Mouse (Mus musculus): ENCODE data around the gene Setd3. TPM values are rescaled to one million over a fixed set of nuclear protein-coding genes. Genes with fewer than 3 reads are reported as not detected.

Setd3 gene
- polyA plus RNA-seq, 1 experiment = 51.0 TPM

- H3K27ac ChIP-seq (ENCODE audit: control insufficient read depth, insufficient read depth, low read depth, low read length, poor library complexity) = no peak overlapping the region
- H3K4me1 ChIP-seq (ENCODE audit: control insufficient read depth, insufficient read depth, low read length) = no peaks in the 10 kb centered on the region
- no peak overlapping the region for H3K4me3 ChIP-seq (replicated peaks; ENCODE audit: control insufficient read depth, low read depth, low read length)
- TF ChIP-seq POLR2A (IDR thresholded peaks at IDR 0.05; ENCODE audit: borderline replicate concordance, control insufficient read depth, low read depth, low read length) (no peak), CTCF (IDR thresholded peaks at IDR 0.05; ENCODE audit: control insufficient read depth, insufficient read depth, low read length) (no peak)
- WGBS = 66% methylated on average over 21 of the region's 21 CpGs
Measured at GRCm38 (mm10) chr12:108070685-108071662, 108.1 kb downstream of the Setd3 start.

- WGBS = 73% methylated on average over 6 of the region's 6 CpGs
- Histone ChIP-seq H3K4me1 (ENCODE audit: control insufficient read depth, insufficient read depth, low read length) (no peaks in the 10 kb centered on the region), H3K4me3 (replicated peaks; ENCODE audit: control insufficient read depth, low read depth, low read length) (no peak overlapping the region), H3K27ac (ENCODE audit: control insufficient read depth, insufficient read depth, low read depth, low read length, poor library complexity) (no peak overlapping the region)
- no peak for TF ChIP-seq POLR2A (IDR thresholded peaks at IDR 0.05; ENCODE audit: borderline replicate concordance, control insufficient read depth, low read depth, low read length)
- TF ChIP-seq CTCF (IDR thresholded peaks at IDR 0.05; ENCODE audit: control insufficient read depth, insufficient read depth, low read length) = no peak
Measured at GRCm38 (mm10) chr12:108069504-108069903, 109.6 kb downstream of the Setd3 start.

- no peak for TF ChIP-seq CTCF (IDR thresholded peaks at IDR 0.05; ENCODE audit: control insufficient read depth, insufficient read depth, low read length)
- no peak for TF ChIP-seq POLR2A (IDR thresholded peaks at IDR 0.05; ENCODE audit: borderline replicate concordance, control insufficient read depth, low read depth, low read length)
- Histone ChIP-seq H3K4me3 (replicated peaks; ENCODE audit: control insufficient read depth, low read depth, low read length) (no peak overlapping the region), H3K4me1 (ENCODE audit: control insufficient read depth, insufficient read depth, low read length) (no peaks in the 10 kb centered on the region), H3K27ac (ENCODE audit: control insufficient read depth, insufficient read depth, low read depth, low read length, poor library complexity) (no peak overlapping the region)
- 68% methylated on average over 13 of the region's 13 CpGs for WGBS
Measured at GRCm38 (mm10) chr12:108067811-108068375, 111.2 kb downstream of the Setd3 start.

- H3K4me3 ChIP-seq (replicated peaks; ENCODE audit: control insufficient read depth, low read depth, low read length) = no peak overlapping the region
- 75% methylated on average over 3 of the region's 3 CpGs for whole genome bisulfite sequencing
- H3K4me1 ChIP-seq (ENCODE audit: control insufficient read depth, insufficient read depth, low read length) = no peaks in the 10 kb centered on the region
- no peak overlapping the region for H3K27ac ChIP-seq (ENCODE audit: control insufficient read depth, insufficient read depth, low read depth, low read length, poor library complexity)
- TF ChIP-seq CTCF (IDR thresholded peaks at IDR 0.05; ENCODE audit: control insufficient read depth, insufficient read depth, low read length) (no peak), POLR2A (IDR thresholded peaks at IDR 0.05; ENCODE audit: borderline replicate concordance, control insufficient read depth, low read depth, low read length) (no peak)
Measured at GRCm38 (mm10) chr12:108067231-108067630, 111.9 kb downstream of the Setd3 start.

- no peak for TF ChIP-seq CTCF (IDR thresholded peaks at IDR 0.05; ENCODE audit: control insufficient read depth, insufficient read depth, low read length)
- TF ChIP-seq POLR2A (IDR thresholded peaks at IDR 0.05; ENCODE audit: borderline replicate concordance, control insufficient read depth, low read depth, low read length) = no peak
- no peaks in the 10 kb centered on the region for H3K4me1 ChIP-seq (ENCODE audit: control insufficient read depth, insufficient read depth, low read length)
- H3K4me3 ChIP-seq (replicated peaks; ENCODE audit: control insufficient read depth, low read depth, low read length) = no peak overlapping the region
- WGBS = 82% methylated on average over 9 of the region's 9 CpGs
- H3K27ac ChIP-seq (ENCODE audit: control insufficient read depth, insufficient read depth, low read depth, low read length, poor library complexity) = no peak overlapping the region
Measured at GRCm38 (mm10) chr12:108064396-108064998, 114.6 kb downstream of the Setd3 start.

GRCm38 (mm10) chr12:108063986-108064385 lies 115.1 kb downstream of the Setd3 start:
- H3K4me1 ChIP-seq (ENCODE audit: control insufficient read depth, insufficient read depth, low read length) = no peaks in the 10 kb centered on the region
- TF ChIP-seq POLR2A (IDR thresholded peaks at IDR 0.05; ENCODE audit: borderline replicate concordance, control insufficient read depth, low read depth, low read length) = no peak
- TF ChIP-seq CTCF (IDR thresholded peaks at IDR 0.05; ENCODE audit: control insufficient read depth, insufficient read depth, low read length) = no peak
- 63% methylated on average over 6 of the region's 6 CpGs for WGBS
- no peak overlapping the region for H3K4me3 ChIP-seq (replicated peaks; ENCODE audit: control insufficient read depth, low read depth, low read length)
- no peak overlapping the region for H3K27ac ChIP-seq (ENCODE audit: control insufficient read depth, insufficient read depth, low read depth, low read length, poor library complexity)

DNA sequence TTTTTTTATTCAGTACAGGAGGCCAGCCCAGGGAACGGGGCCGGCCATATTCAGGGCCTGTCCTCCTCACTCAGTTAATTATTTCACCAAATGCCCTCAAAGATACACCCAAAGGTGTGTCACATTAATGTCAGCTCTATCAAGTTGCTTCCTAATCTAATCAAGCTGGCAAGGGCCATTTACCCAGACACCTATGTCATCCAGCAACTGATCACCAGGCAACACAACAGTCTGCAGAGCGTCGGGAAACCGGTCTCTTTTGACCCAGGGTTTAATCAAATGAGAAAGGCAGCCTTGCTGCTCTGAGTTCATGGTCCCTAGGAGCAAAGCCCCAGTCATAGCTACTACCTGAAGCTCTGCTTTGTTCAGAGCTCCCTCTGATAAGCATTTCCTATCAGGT lies 117.0 kb downstream of the Setd3 start:
- Histone ChIP-seq H3K4me3 (replicated peaks; ENCODE audit: control insufficient read depth, low read depth, low read length) (no peak overlapping the region), H3K4me1 (ENCODE audit: control insufficient read depth, insufficient read depth, low read length) (no peaks in the 10 kb centered on the region), H3K27ac (ENCODE audit: control insufficient read depth, insufficient read depth, low read depth, low read length, poor library complexity) (no peak overlapping the region)
- no peak for TF ChIP-seq CTCF (IDR thresholded peaks at IDR 0.05; ENCODE audit: control insufficient read depth, insufficient read depth, low read length)
- TF ChIP-seq POLR2A (IDR thresholded peaks at IDR 0.05; ENCODE audit: borderline replicate concordance, control insufficient read depth, low read depth, low read length) = no peak
- WGBS = 83% methylated on average over 5 of the region's 5 CpGs

DNA sequence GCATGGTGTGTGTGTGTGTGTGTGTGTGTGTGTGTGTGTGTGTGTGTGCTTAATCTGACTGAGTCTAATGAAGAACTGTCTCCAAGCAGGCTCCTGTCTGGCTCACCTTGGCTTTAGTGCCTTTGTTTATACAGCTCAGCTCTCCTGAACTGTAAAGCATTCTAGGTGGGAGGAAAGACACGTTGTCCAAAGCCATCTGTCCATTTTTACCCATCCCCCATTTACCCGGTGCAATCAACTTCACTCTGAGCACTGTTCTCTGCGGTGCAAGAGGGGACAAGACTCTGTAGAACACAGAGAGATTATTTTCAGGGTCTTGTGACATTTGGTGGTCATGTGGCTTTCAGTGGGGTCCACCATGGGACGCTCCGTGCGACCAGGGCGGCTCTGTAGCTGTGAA lies 117.5 kb downstream of the Setd3 start:
- Histone ChIP-seq H3K27ac (ENCODE audit: control insufficient read depth, insufficient read depth, low read depth, low read length, poor library complexity) (no peak overlapping the region), H3K4me1 (ENCODE audit: control insufficient read depth, insufficient read depth, low read length) (no peaks in the 10 kb centered on the region), H3K4me3 (replicated peaks; ENCODE audit: control insufficient read depth, low read depth, low read length) (no peak overlapping the region)
- no peak for TF ChIP-seq POLR2A (IDR thresholded peaks at IDR 0.05; ENCODE audit: borderline replicate concordance, control insufficient read depth, low read depth, low read length)
- no peak for TF ChIP-seq CTCF (IDR thresholded peaks at IDR 0.05; ENCODE audit: control insufficient read depth, insufficient read depth, low read length)
- 85% methylated on average over 7 of the region's 7 CpGs for WGBS

Other genes with a start within 250 kb of the Setd3 start
- 0.50 and 0.60 TPM in 2 replicates for gene Bcl11b, start 175.7 kb downstream of the Setd3 start, polyA plus RNA-seq (2011; ENCODE audit: insufficient read depth, insufficient read length, low replicate concordance, missing spikeins)
- gene Ccnk, start 265 bp upstream of the Setd3 start, polyA plus RNA-seq (2011; ENCODE audit: insufficient read depth, insufficient read length, low replicate concordance, missing spikeins) = 12.4 and 21.9 TPM in 2 replicates
- gene Ccdc85c, start 96.1 kb upstream of the Setd3 start, polyA plus RNA-seq (2011; ENCODE audit: insufficient read depth, insufficient read length, low replicate concordance, missing spikeins) = 0.83 and 2.7 TPM in 2 replicates
- gene Hhipl1, start 127.0 kb upstream of the Setd3 start, polyA plus RNA-seq (2011; ENCODE audit: insufficient read depth, insufficient read length, low replicate concordance, missing spikeins) = 0.18 TPM in 1 of 2 replicates, not detected in the other
- gene Cyp46a1, start 155.1 kb upstream of the Setd3 start, polyA plus RNA-seq (2011; ENCODE audit: insufficient read depth, insufficient read length, low replicate concordance, missing spikeins) = 0.72 TPM in 1 of 2 replicates, not detected in the other
- gene Eml1, start 191.6 kb upstream of the Setd3 start, polyA plus RNA-seq (2011; ENCODE audit: insufficient read depth, insufficient read length, low replicate concordance, missing spikeins) = 0.56 and 4.7 TPM in 2 replicates

Data from bone marrow, adult 2 months (tissue).